In the genomic region with DNA sequence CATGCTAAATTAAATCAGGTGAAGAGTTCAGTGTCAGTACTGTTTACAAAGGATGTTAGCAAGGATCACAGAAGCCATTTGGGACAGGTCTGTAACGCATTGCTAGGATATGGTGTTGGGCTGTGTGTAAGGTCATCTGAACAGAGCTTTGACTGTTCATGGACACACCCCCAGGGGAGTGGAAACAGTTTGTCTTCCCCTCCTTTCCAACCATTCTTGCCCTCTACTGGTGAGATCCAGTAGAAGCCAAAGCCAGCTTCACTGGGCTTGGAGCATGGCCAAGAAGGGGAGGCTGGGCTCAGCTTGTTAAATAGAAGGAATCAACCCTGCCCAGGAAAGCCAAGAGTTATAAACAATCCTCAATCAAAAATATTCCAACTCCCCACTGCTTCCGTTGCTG, we compare ENCODE assay signal across 8 mouse cellular contexts. TPM values are rescaled to one million over a fixed set of nuclear protein-coding genes. Genes with fewer than 3 reads are reported as not detected.
A peak's percentile ranks its signal among the peaks of the same experiment; 100 is the strongest.
DNase-seq lines count a peak whose midpoint lies in the region; ATAC-seq and TF ChIP-seq lines count a peak whose summit lies in the region.

No protein-coding gene starts in this region.

- no peak for TF ChIP-seq POLR2A in thymus, adult 2 months (IDR thresholded peaks at IDR 0.05; ENCODE audit: control insufficient read depth, extremely low read depth, insufficient read depth, low read length, poor library complexity)

- 68% methylated on average over 2 of the region's 2 CpGs for WGBS in forebrain, embryonic 14.5 days
- 74% methylated on average over 2 of the region's 2 CpGs for WGBS in forebrain, embryonic 10.5 days
- 83% methylated on average over 2 of the region's 2 CpGs for WGBS in thymus, adult 2 months
- WGBS in forebrain, embryonic 16.5 days = 65% methylated on average over 2 of the region's 2 CpGs

- no peak for ATAC-seq in forebrain, embryonic 14.5 days
- no peak for ATAC-seq in forebrain, embryonic 16.5 days

- no peak overlapping the region for H3K9ac ChIP-seq in forebrain, embryonic 14.5 days (ENCODE audit: low read length)
- H3K9ac ChIP-seq in forebrain, embryonic 16.5 days (replicated peaks; ENCODE audit: low read depth, low read length) = no peak overlapping the region

- no peak for TF ChIP-seq CTCF in thymus, adult 2 months (IDR thresholded peaks at IDR 0.05; ENCODE audit: borderline replicate concordance, control insufficient read depth, extremely low read depth, insufficient read depth, low read length, poor library complexity)

- no peak overlapping the region for H3K27ac ChIP-seq in forebrain, embryonic 14.5 days (ENCODE audit: low read depth, low read length)
- H3K27ac ChIP-seq in forebrain, embryonic 10.5 days = no peak overlapping the region
- no peak overlapping the region for H3K27ac ChIP-seq in thymus, adult 2 months (ENCODE audit: control insufficient read depth, insufficient read depth, low read length)
- no peak overlapping the region for H3K27ac ChIP-seq in forebrain, embryonic 16.5 days (ENCODE audit: low read length)

- H3K4me3 ChIP-seq in forebrain, embryonic 14.5 days (ENCODE audit: low read depth, low read length) = no peak overlapping the region
- H3K4me3 ChIP-seq in forebrain, embryonic 10.5 days = no peak overlapping the region
- H3K4me3 ChIP-seq in thymus, adult 2 months (ENCODE audit: control insufficient read depth, insufficient read depth, low read length) = no peak overlapping the region
- H3K4me3 ChIP-seq in forebrain, embryonic 16.5 days (replicated peaks; ENCODE audit: low read length) = no peak overlapping the region

- H3K4me2 ChIP-seq in forebrain, embryonic 14.5 days (ENCODE audit: low read length) = no peak overlapping the region
- no peak overlapping the region for H3K4me2 ChIP-seq in forebrain, embryonic 16.5 days (ENCODE audit: low read length)

- no peaks in the 10 kb centered on the region for H3K27me3 ChIP-seq in forebrain, embryonic 14.5 days (replicated peaks; ENCODE audit: control insufficient read depth, insufficient read depth, low read length)
- no peaks in the 10 kb centered on the region for H3K27me3 ChIP-seq in forebrain, embryonic 10.5 days (ENCODE audit: poor library complexity, severe bottlenecking)
- H3K27me3 ChIP-seq in thymus, adult 2 months (ENCODE audit: control insufficient read depth, insufficient read depth, low read length) = no peaks in the 10 kb centered on the region
- H3K27me3 ChIP-seq in forebrain, embryonic 16.5 days (replicated peaks; ENCODE audit: control insufficient read depth, insufficient read depth, low read length) = no peaks in the 10 kb centered on the region

- DNase-seq in forebrain, embryonic 14.5 days (ENCODE audit: low spot score) = peak; percentile 65
- no peak for DNase-seq in forebrain, embryonic 10.5 days (ENCODE audit: extremely low spot score, low spot score)
- peak; percentile 12 for DNase-seq in thymus, postnatal 14 days
- DNase-seq in thymus, adult 2 months = no peak
- DNase-seq in embryo, embryonic 11 days = peak; percentile 58
- peak; percentile 38 for DNase-seq in kidney, adult 18-20 months
- DNase-seq in lung, postnatal 4 days = peak; percentile 72 to 75

- H3K9me3 ChIP-seq in forebrain, embryonic 14.5 days (replicated peaks; ENCODE audit: control insufficient read depth, low read length) = no peaks in the 10 kb centered on the region
- H3K9me3 ChIP-seq in forebrain, embryonic 10.5 days = no peaks in the 10 kb centered on the region
- no peaks in the 10 kb centered on the region for H3K9me3 ChIP-seq in forebrain, embryonic 16.5 days (ENCODE audit: control insufficient read depth, low read length)

- H3K36me3 ChIP-seq in forebrain, embryonic 14.5 days (ENCODE audit: control insufficient read depth, insufficient read depth, low read length) = no peaks in the 10 kb centered on the region
- no peaks in the 10 kb centered on the region for H3K36me3 ChIP-seq in forebrain, embryonic 10.5 days (replicated peaks)
- H3K36me3 ChIP-seq in thymus, adult 2 months (ENCODE audit: control insufficient read depth, insufficient read depth, low read length) = no peaks in the 10 kb centered on the region
- no peaks in the 10 kb centered on the region for H3K36me3 ChIP-seq in forebrain, embryonic 16.5 days (ENCODE audit: control insufficient read depth, insufficient read depth)

- no peaks in the 10 kb centered on the region for H3K4me1 ChIP-seq in forebrain, embryonic 14.5 days (ENCODE audit: control insufficient read depth, insufficient read depth, low read length)
- no peaks in the 10 kb centered on the region for H3K4me1 ChIP-seq in forebrain, embryonic 10.5 days
- no peaks in the 10 kb centered on the region for H3K4me1 ChIP-seq in thymus, adult 2 months (replicated peaks; ENCODE audit: control insufficient read depth, insufficient read depth, low read length)
- peaks cover 3% of the 10 kb centered on the region for H3K4me1 ChIP-seq in forebrain, embryonic 16.5 days (replicated peaks; ENCODE audit: control insufficient read depth, insufficient read depth, low read length)

RNA-seq across cellular contexts. Expression of a gene that starts 7.4 kb away (rescaled TPM):
- 64.2 and 77.1 TPM in 2 replicates for polyA plus RNA-seq in forebrain, embryonic 14.5 days (2014; fragmentation: Nextera tagmentation; extraction: Ambion mirVana)
- 44.3 and 47.2 TPM in 2 replicates for polyA plus RNA-seq in forebrain, embryonic 10.5 days (2016; fragmentation: Nextera tagmentation; extraction: Ambion mirVana)
- 15.3 and 15.7 TPM in 2 replicates for polyA plus RNA-seq in thymus, adult 2 months (2012; rRNA removed)
- polyA plus RNA-seq in forebrain, embryonic 16.5 days (2015; fragmentation: Nextera tagmentation; extraction: Ambion mirVana) = 74.0 and 79.7 TPM in 2 replicates

Comparison
In these comparisons a context has a peak if more than half of its experiments do, and no peak if none do; other contexts are left out.
1. DNase-seq: peak in forebrain, embryonic 14.5 days (single experiment), thymus, postnatal 14 days (single experiment), embryo, embryonic 11 days (single experiment), kidney, adult 18-20 months (single experiment) and lung, postnatal 4 days (2 of 2); none in forebrain, embryonic 10.5 days (single experiment) and thymus, adult 2 months (single experiment).